In the genomic region with DNA sequence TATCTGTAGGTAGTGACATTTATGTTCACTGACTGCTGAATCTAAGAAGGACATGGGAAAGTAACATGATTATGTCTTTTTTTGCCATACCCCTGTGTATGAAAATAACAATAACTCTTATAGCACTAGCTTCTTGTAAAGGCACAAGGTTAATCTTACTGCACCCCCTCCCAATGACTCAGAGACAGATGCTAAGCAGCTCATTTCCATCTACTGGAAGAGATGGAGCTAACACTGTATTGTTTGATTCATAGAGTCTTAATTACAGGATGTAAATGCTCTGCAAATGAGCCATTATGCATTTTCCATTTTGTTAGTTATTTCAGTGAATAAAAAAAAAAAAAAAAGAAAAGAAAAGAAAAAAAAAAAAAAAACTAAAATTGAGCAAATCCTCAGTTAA, we compare ENCODE assay signal across 26 mouse cellular contexts.
"Had no signal": no experiment of that assay in that cellular context is flagged by ENCODE, and none has a peak within 500 bp of the region (broad histone marks: within the 10 kb centered on the region; RNA-seq: fewer than 3 reads in every experiment).

No protein-coding gene starts in this region.

- H3K4me3 ChIP-seq: layer of hippocampus, adult 2 months; limb, embryonic 10.5 days; limb, embryonic 13.5 days; liver, embryonic 12.5 days; liver, embryonic 15.5 days; lung, embryonic 15.5 days; megakaryocyte, embryonic 14.5 days; midbrain, embryonic 15.5 days; neural tube, embryonic 12.5 days; neural tube, embryonic 15.5 days; stomach, embryonic 15.5 days had no signal

- H3K27ac ChIP-seq: layer of hippocampus, adult 2 months; limb, embryonic 10.5 days; limb, embryonic 13.5 days; liver, embryonic 12.5 days; liver, embryonic 15.5 days; lung, embryonic 15.5 days; midbrain, embryonic 15.5 days; neural tube, embryonic 12.5 days; neural tube, embryonic 15.5 days; stomach, embryonic 15.5 days had no signal

- H3K4me2 ChIP-seq: limb, embryonic 13.5 days; liver, embryonic 12.5 days; liver, embryonic 15.5 days; lung, embryonic 15.5 days; midbrain, embryonic 11.5 days; midbrain, embryonic 15.5 days; neural tube, embryonic 12.5 days; neural tube, embryonic 15.5 days; stomach, embryonic 15.5 days had no signal

- ATAC-seq: liver, embryonic 12.5 days; midbrain, embryonic 15.5 days had no signal

- H3K9ac ChIP-seq: limb, embryonic 13.5 days; liver, embryonic 12.5 days; liver, embryonic 15.5 days; lung, embryonic 15.5 days; midbrain, embryonic 15.5 days; neural tube, embryonic 12.5 days; neural tube, embryonic 15.5 days; stomach, embryonic 15.5 days had no signal

- H3K4me1 ChIP-seq: limb, embryonic 10.5 days; limb, embryonic 13.5 days; liver, embryonic 12.5 days; liver, embryonic 15.5 days; lung, embryonic 15.5 days; megakaryocyte, embryonic 14.5 days; midbrain, embryonic 15.5 days; neural tube, embryonic 12.5 days; neural tube, embryonic 15.5 days; stomach, embryonic 15.5 days had no signal

- H3K27me3 ChIP-seq: limb, embryonic 13.5 days; liver, embryonic 12.5 days; liver, embryonic 15.5 days; lung, embryonic 15.5 days; megakaryocyte, embryonic 14.5 days; midbrain, embryonic 15.5 days; neural tube, embryonic 12.5 days; neural tube, embryonic 15.5 days; stomach, embryonic 15.5 days had no signal

- H3K9me3 ChIP-seq: limb, embryonic 10.5 days; limb, embryonic 13.5 days; liver, embryonic 12.5 days; liver, embryonic 15.5 days; lung, embryonic 15.5 days; megakaryocyte, embryonic 14.5 days; midbrain, embryonic 15.5 days; neural tube, embryonic 12.5 days; neural tube, embryonic 15.5 days; stomach, embryonic 15.5 days had no signal

- H3K36me3 ChIP-seq: limb, embryonic 10.5 days; limb, embryonic 13.5 days; liver, embryonic 12.5 days; liver, embryonic 15.5 days; lung, embryonic 15.5 days; midbrain, embryonic 15.5 days; neural tube, embryonic 12.5 days; neural tube, embryonic 15.5 days; stomach, embryonic 15.5 days had no signal

- DNase-seq: kidney, adult 9 months; kidney, postnatal 14 days; kidney, postnatal 4 days; layer of hippocampus, adult 9-11 months; liver; lung, adult 18-20 months; lung, postnatal 10 days; lung, postnatal 36 days; retina, postnatal 1 day; right cerebral cortex, postnatal 25 days; spleen, adult 18-20 months; thymus, adult 2 months; thymus, postnatal 14 days; thymus, postnatal 4 days had no signal
